Mouse (Mus musculus): ENCODE results near the gene 1810055G02Rik.

The 1810055G02Rik gene

DNA sequence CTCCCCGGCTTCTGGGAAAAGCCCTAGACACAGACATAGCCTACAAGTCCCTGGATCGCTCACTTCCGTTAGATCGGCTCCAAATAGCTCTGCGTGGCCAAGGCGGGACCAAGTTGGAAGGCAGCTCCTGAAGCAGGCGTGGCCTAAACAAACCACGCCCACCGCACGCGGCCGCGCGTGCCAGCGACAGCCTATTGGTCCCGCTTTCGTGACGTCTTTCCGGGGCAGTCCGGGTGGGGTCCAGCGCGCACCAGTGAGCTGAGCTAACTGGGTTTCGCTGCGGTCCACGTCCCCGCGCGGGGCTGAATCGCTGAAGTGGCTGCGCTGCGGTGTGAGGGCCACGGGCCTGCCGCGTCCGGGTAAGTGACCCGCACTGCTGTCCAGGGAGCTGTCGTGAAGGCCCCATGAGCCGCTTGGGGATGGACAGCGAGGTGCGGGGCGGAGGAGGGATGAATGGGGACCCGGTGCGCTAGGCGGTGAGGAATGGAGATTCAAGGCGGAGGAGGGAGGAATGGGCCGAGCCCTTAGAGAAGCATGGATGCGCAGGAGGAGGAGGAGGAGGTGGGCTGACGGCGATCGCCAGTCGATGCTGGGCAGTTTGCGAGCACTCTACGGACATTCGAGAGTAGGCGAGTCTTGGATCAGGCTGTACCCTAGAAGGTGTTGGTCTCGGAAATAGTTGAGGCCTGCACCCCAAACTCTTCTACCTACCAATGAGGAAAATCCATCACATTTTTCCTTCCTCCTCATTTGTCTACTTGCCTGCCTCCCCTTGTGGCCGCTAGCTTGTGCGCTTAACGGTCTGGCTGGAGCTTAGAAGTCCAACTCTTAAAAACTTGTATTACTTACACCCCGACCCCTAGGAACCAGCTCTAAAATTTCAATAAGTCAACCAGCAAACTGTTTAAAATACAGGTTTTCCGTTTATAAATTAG lies at the start of gene 1810055G02Rik:
1810055G02Rik (plus strand) TSS at position 216 of the 935 bp plus-strand sequence.
- DNase-seq = peak; percentile 98

DNA sequence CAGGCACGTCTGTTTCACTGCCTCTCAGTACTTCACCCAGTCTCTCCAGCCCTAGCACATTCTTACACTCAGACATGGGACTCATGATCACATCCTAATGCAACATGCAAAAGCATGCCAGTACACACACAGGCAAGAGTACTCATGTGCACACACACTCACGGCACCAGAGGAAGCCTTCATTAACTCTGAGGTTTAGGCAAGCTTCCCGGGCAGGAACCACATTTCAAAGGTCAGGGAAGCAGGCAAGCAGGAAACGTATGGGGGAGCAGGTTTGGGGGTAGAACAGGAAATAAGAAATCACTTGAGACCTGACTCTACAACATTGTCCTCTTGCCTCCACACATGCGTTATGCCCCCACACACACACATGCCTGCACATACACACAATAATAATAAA lies 42.6 kb upstream of the 1810055G02Rik start:
- no peak for DNase-seq

DNA sequence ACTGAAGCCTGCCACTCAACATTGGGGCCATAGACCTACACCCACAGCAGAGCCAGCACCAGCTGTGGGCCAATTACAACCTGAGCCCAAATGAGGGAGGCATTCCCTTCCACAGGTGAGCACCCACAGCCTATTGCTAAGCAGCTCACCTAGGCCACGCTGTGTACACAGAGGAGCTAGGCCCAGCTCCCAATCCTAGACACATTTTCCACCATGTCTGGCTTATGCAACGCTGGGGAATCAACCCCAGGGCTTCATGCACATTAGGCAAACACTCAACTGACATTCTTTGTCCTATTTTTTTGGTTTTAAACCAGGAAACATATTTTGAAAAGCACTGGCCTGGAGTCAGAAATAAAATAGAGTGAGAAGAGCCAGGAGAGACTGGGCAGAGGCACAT lies 41.5 kb upstream of the 1810055G02Rik start:
- no peak for DNase-seq

DNA sequence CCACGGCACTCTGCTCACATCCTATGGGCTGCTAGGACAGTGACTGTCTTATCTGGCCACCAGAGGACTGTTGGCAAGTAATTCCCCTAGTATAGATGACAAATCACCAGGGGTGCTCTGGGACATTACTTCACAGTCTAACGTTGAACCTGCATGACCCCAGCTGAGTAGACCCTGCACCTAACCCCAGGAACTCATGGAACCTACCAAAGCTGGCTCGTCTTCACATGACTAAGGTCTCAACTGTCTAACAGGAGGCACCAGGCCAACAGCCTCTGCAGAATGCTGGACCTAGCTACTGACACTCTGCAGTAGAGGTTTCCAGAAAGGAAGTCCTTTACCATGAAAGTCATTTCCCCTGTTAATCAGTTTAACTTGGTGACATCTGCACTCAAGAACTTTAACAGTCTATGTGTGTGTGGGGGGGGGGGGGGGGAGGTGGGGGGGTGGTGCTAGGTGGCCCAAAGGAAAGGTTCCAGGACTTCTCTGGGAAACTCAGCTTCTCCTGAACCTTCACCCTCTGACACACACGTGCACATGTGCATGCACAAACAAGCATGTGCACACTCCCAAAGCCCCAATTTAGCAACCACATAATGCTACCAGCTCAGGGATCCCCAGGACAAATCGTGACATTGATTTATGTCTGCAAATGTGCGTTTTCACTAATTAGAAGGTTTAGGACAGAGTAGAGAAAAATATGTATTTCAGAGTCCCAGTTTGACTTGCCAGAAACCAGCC lies 40.8 kb upstream of the 1810055G02Rik start:
- DNase-seq = no peak

DNA sequence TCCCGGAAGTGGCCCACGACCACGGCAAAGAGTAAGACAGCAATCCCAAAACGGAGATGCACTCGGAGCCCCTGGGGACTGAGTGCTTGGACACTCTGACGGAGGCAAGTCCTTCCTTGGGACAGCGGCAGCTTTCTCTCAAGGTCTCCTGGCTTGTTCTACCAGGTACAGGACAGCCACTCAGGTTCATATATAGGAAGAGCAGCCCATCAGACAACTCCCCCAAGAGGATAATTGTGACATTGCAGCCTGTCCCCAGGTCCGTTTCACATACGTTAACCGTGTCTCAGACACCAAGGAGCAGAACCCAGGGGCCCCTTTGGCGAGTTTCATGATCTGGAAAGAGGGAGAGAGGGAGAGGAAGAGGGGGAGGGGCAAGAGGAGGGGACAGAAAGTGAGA lies 40.1 kb upstream of the 1810055G02Rik start:
- DNase-seq = no peak

DNA sequence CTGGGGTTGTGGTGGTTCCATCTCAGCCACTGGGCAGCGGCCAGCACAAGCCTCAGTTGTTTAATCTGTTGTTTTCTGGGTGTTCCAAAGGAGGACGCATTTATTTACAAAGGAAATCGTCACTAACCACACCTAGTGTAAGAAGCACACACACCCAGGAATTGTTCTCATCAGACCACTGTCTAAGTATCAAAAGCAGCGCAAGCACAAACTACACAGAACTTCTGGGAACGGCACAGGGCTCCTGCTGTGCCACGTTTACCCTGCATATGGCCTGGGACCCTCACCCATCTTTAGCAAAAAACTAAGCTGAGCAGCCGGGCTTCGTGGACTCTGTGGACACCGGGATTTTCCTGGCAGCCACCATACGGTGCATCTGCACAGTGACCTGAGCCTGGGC lies 39.5 kb upstream of the 1810055G02Rik start:
- DNase-seq = no peak

DNA sequence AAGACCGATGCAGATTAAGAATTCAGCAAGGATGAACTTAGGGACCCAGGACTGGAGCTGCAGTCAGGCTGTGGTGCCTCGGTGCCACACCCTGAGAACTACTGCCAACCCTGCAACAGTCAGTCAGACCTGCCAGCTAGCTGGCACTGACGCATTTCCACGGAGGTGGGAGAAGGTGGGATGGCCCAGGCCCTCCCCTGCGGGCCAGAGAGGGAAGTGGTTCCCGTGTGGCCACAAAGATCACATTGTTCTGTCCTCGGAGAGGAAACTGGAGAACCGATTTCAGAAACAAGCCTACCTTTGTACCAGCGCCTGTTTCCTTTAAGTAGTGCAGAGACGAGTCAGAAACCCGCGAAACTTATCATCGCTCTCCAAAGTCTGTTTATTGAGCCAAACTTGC lies 39.0 kb upstream of the 1810055G02Rik start:
- DNase-seq = no peak

DNA sequence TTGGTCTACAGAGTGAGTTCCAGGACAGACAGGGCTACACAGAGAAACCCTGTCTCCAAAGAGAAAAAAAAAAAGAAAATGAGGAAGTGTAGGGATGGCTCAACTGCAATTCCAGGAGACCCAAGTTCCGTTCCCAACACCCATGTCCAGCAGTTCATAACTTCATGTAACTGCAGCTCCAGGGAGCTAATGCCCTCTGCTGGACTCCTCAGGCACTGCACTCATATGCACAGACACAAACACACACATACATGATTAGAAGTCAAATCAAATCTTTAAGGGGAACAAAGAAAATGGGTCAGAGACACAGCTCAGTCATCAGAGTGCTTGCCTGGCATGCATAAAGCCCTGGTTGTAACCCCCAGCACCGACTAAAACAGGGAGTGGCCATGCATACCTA lies 34.9 kb upstream of the 1810055G02Rik start:
- no peak for DNase-seq

DNA sequence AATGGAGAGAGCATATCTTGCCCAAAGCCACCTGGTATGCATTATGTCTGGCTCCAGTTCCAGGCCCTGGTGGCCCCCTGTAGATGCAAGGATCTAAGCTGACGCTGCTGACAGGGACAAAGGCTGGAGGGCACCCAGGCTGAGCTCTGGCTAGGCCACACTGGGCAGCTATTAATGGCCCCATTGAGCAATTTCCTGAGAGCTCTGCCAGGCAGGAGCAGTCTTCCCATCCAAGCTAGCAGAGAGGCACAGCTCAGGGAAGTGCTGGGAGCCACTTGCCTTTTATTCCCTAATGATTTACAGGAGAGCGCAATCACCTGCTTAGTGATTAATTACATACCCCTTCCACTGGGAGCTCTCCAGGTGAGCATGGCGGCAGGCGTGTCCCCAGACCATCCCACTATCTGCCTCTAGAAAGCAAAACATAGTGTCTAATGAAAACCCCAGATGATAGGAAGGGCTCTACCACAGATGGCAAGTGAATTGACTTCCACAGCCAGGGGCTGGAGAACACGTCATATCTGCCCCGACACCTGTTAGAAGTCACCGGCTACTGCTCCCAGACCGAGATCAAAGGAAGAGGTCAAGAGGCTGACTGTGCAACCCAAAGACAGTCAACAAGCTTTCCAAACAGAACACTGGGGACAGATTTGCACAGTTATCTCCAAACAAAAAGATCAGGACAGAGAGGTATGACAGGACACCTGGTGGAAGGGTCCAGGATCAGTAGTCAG lies 33.8 kb upstream of the 1810055G02Rik start:
- peak; percentile 36 for DNase-seq

DNA sequence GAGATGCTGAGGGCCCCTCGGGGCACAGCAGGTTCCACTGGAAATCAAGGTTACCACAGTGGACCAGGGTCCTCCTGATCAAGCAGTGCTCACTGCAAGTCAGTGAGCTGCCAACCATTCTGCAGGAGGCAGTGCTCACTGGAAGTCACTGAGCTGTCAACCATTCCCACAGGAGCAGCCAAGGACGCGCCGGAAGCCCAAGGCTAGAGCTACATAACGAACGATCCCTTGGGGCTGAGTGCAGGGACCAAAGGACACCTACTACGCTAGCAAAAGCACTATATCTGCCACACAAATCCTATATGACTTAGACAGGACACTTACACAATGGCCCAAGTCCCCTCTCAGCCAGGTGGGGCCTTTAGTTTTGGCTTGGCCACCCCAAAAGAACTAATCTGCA lies 27.4 kb upstream of the 1810055G02Rik start:
- DNase-seq = no peak

DNA sequence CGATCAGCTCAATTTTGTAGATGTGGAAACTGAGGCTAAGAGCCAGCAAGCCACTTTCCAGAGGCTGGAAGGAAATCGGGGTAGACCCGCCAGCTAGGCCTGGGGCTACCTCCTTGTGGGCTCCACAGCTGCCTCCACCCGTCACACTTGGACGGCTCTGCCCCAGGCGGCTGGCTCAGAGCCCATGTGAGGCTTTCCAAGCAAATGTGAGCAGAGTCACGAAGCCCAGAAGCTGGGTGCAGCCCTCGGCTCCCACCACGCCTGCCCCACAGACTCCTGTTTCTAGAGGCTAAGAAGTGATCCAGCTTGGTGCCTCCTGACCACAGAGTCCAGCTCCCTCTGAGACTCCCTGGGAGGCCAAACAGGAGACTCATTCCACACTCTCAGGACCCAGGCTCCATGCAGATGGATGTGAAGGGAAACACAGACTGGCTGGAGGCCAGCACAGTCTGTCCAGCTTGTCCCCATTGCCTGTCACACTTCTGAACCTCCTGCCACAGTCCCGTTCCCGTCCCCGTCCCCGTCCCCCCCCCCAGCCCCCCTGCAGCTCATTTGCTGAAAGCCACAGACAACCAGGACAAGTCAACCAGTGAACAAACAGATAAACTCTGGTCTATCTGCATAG lies 26.7 kb upstream of the 1810055G02Rik start:
- DNase-seq = no peak

DNA sequence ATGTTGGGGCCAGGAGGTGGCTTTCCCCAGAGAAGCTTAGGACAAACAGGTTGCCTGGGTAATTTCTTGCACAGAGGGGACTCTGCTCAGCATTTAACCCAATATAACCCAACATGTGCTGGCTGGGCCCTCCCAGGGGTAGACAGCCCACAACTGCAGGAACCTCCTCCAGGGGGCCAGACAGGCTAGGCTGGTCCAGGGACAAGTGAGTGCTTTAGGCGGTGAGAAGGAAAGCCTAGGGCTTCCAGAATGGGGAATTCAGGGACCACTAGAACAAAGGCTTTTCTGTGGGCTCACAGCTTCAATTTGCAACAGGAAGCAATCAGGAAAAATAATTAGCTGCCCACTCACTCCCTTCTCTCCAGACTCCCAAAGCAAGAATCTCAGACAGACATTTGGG lies 23.7 kb upstream of the 1810055G02Rik start:
- no peak for DNase-seq

DNA sequence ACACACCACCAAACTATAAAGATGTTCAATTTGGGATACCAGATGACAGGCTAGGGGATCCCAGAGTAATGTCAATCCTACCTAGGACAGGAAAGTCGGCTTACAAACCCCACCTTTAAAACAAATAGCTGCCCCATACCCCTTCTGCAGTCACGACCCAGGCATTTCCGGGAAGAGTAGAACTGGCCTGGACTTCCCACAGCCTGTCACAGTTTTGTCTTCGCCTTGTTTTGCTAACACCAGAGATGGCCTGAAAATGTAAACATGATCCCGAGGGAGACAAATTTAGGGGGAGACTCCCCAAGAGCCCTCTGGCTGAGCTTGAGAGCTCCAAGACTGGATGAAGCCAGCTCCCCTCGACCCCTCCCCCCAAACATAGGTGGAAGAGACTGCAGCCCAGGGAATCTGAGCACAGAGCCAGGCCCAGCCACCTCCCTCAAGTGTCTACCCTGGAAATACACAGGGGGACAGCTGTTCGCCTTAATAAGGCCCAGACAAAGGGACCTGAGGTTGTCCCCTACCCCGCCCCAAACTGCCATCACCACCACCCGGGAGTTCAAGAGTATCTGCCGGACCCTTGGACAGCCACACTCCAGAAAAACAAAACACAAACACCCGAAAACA lies 23.0 kb upstream of the 1810055G02Rik start:
- DNase-seq = no peak

DNA sequence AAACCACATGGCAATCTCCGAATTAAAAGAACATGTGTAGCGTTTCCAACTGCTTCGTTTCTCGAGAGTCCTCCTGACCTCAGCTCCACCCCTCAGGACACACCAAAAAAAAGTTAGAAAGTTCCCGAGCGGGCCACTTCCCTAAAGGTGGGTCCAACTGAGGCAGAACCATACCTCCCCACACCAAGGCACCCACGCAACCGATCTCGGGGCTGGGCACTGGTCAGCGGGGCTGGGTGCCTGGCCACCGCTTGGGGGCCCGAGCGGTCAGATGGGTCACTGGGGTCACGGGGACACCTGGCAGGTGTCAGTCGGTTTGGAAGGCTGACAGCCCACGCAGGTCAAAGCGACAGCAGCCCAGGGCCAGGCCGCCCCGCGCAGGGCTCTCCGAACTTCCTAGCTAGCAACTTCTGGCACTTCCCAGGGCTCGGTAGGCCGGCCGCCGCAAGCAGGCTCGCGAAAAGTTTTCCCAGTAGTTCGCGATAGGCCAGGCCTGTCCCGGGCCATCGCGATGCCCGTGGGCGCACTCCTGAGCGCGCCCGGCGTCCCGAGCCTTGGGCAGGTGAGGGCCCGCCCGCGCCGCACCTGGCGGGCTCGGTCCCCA lies 22.4 kb upstream of the 1810055G02Rik start:
- DNase-seq = no peak

DNA sequence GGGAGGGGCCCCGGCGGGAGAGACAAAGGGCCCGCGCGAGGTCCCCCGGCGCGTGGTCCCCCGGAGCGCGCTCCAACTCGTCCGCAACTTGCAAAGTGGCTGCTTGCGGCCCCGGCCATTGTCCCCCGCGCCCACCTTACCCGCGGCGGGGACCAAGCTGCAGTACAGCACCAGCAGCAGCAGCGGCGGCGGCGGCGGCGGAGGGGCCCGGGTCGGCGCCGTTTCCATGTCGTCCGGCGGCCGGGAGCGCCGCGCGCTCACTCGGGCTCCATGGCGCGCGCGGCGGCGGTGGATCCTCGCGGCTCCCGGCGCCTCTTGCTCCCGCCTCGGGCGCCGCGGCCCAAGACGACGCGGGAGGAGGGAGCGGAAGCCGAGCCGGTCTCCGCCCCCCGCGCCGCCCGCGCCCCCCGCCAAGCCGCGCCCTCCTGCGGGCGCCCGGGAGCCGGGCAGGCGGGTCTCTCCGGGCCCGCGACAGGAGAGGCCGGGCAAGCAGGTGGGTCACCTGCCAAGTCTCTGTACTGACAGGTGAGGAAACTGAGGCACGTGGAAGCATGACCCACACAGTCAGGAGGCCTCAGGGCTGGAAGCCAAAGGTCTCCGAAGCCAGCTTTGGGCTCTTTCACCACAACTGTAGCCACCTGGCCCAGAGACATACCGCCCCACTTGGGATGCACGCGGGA lies 21.7 kb upstream of the 1810055G02Rik start, which contains the start of gene Lrp5:
Lrp5 (minus strand) TSS at position 350 of the 680 bp plus-strand sequence.
- DNase-seq = peak; percentile 51

DNA sequence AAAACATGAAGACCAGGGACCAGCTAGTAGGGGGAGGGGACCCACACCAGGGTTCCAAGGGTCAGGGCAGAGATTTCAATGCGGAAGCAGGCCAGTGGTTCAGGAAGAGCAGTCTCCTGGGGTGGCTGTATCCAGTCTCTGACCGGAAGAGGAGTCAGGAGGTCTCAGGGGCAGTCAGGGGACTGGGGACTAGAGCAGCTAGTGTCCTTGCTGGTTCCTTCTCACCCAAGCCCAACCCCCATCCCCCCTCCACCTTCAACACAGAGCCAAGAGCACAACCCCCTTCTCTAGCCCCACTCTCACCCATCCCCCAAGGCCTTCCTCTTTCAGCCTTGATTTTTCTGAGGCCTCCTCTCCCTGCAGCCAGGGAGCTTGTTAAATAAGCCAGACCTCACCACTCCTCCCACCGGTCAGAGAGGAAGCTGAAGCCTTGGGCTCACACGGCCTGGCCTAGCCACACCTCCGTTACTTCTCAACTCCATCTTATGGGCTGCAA lies 20.4 kb upstream of the 1810055G02Rik start:
- peak; percentile 55 for DNase-seq

DNA sequence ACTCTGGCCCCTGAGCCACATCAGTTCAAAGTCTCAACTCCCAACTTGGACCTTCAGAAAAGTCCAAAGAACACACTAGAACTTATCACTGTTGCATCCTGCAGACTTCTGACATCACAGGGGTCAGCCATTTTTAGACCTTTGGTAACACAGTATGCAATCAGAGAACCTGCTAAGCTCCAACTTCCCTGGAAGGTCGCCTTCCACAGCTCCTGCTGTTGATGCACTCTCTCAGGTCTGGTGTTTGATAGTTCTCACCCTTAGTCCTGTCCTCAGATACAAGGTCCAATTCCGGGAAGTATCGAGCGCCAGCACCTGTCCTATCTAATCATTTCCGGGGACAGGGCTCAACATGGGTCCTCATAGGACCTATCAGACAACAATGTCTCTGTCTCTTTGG lies 16.8 kb upstream of the 1810055G02Rik start:
- DNase-seq = no peak

DNA sequence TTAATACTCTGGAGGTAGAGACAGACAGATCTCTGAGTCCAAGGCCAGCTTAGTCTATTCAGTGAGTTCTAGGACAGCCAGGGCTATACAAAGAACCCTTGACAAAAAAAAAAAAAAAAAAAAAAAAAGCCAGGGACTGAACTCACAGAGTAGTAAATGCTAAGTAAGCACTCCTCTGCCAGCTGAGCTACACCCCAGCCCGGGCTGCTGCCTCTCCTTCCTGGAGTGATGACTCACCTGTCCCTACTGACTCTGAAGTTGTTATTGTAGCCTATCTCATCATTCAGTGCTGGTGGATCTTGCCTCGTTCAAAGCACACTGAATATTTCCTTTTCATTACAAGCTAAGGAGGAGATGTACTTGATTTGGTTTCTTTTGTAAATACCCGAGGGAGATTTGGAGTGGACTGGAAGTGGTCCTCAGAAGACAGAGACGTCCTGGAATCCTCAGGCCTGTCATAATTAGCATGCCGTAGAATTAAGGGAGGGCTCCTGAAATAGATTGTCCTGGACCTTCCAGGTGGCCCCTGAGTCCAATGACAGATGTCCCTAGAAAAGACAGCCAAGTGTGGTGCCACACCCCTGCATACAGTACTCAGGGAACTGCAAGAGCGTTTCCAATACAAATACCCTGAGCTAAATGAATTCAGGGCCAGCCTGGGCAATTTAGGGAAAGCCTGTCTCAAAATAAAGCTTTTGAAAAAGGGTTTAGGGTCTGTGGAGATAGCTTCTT lies 15.5 kb upstream of the 1810055G02Rik start:
- no peak for DNase-seq

DNA sequence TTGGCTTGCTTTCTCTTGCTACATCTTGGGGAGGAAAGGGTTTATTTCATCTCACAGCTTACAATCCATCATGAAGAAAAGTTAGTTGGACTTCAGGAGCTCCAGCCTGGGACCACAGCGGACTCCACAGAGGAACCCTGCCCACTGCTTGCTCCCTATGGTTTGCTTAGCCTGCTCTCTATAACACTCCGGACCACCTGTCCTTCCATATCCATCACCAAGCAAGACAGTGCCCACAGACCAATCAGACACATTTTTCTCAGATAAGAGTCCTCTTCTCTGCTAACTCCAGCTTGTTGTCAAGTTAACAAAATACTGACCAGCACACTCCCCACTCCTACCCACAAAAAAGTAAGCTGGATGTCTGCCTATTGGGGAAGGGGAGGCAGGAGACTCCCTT lies 13.6 kb upstream of the 1810055G02Rik start:
- DNase-seq = no peak

DNA sequence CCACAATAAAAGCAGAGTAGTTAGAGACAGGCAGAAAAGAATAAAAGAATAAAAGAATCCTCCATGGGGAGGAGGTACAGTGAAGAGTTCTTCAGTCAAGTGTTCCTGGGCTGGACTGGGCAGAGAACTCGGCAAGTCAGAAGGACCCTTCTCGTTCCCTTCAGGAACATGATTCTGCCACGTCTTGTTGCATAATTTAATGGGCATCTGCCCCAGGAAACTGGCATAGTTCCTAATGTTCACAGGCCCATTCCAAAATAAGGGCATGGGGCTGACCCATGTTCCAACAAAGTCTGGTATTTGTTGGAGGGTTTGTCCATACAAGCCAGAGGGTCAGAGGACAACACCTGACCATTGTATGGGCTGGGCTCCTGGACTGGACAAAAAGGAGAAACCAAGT lies 13.1 kb upstream of the 1810055G02Rik start:
- no peak for DNase-seq

All from liver (tissue).